Mouse (Mus musculus) forebrain, postnatal 0 days (tissue): ENCODE results near the gene Pcsk2. TPM values are rescaled to one million over a fixed set of nuclear protein-coding genes. Genes with fewer than 3 reads are reported as not detected.
A peak's percentile ranks its signal among the peaks of the same experiment; 100 is the strongest.

Source experiments
- ATAC-seq: fragments of 200-750 bp; cut with Nextera tagmentation; 2 replicates; pipeline ENCODE4 v1.8.0; 2017; ENCODE audit warnings: mild to moderate bottlenecking, moderate library complexity
- DNase-seq: peaks from one replicate; pipeline ENCODE4 v3.0.0-alpha.2; 2015
- H3K27ac ChIP-seq: fragments of 300-500 bp; sonication (generic); 2 replicates; pipeline ENCODE4 v1.5.1; 2014; ENCODE audit warnings: low read depth, mild to moderate bottlenecking, antibody characterized with exemption, low read length, moderate library complexity, mixed read lengths
- H3K27me3 ChIP-seq: fragments of 300-500 bp; sonication (generic); 2 replicates; pipeline ENCODE4 v1.6.1; 2014; ENCODE audit warnings: mild to moderate bottlenecking, low read length, mixed read lengths; ENCODE audit not compliant: insufficient read depth
- H3K36me3 ChIP-seq: fragments of 300-500 bp; sonication (generic); 2 replicates; pipeline ENCODE4 v1.6.1; 2014; ENCODE audit warnings: mild to moderate bottlenecking, moderate library complexity; ENCODE audit not compliant: insufficient read depth
- H3K4me1 ChIP-seq: fragments of 300-500 bp; sonication (generic); 2 replicates; pipeline ENCODE4 v1.6.1; 2014; ENCODE audit warnings: antibody characterized with exemption; ENCODE audit not compliant: insufficient read depth
- H3K4me2 ChIP-seq: fragments of 300-500 bp; sonication (generic); 2 replicates; pipeline ENCODE4 v1.6.1; 2014; ENCODE audit warnings: low read depth, mild to moderate bottlenecking, moderate library complexity
- H3K4me3 ChIP-seq: fragments of 300-500 bp; sonication (generic); 2 replicates; pipeline ENCODE4 v1.5.1; 2014; ENCODE audit warnings: low read depth, low read length, mixed read lengths
- H3K9ac ChIP-seq: fragments of 300-500 bp; sonication (generic); 2 replicates; pipeline ENCODE4 v1.6.1; 2014; ENCODE audit warnings: mild to moderate bottlenecking
- H3K9me3 ChIP-seq: fragments of 300-500 bp; sonication (generic); 2 replicates; pipeline ENCODE4 v1.6.1; 2016; ENCODE audit warnings: low read length
- CTCF ChIP-seq: sonication (generic); IDR thresholded peaks from 2 replicates; pipeline ENCODE4 v1.5.1; 2016; ENCODE audit warnings: antibody characterized with exemption, control low read depth, low read depth
- WGBS: fragments of 180-500 bp; shearing (Covaris S2); extraction: QIAGEN DNeasy Blood & Tissue Kit; methylation state at CpG from one replicate; pipeline ENCODE4 v1.1.7; 2014; 5-methylcytosine and 5-hydroxymethylcytosine counted together
- polyA plus RNA-seq: library from polyadenylated mRNA; unstranded; fragments of >200 nt; fragmentation: Nextera tagmentation; extraction: Ambion mirVana; gene quantifications from 2 replicates; pipeline ENCODE4 v1.2.1, GENCODE M21; 2015
- total RNA-seq: library from RNA; depleted of rRNA; stranded (reverse); fragments of >200 nt; gene quantifications from 2 replicates; pipeline ENCODE4 v1.2.3, GENCODE M21; 2014

The Pcsk2 gene
- total and polyA plus RNA-seq, 2 experiments from 2014 or later: 25.7 to 41.3 TPM

DNA sequence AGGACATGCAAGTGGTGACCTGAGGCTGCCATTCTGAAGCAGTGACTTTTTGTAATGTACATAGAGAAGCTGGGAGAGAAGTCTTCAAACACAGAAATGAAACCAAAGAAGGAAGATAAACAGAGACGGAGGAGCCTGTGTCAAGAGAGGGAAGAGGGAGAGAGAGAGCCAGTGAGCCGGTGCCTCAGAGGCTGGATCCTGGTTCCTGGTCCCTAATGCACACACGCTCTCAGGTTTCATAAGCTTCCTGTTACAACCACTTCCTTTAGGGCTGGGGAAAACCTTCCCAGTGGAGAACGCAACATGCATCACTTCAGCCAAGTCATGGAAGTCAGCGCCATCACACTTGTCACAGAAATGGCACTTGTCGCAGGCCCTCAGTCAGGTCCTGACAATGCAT, 288.1 kb downstream of the Pcsk2 start:
- no peak overlapping the region for H3K9ac ChIP-seq

GRCm38 (mm10) chr2:143835820-143836219, 289.9 kb downstream of the Pcsk2 start:
- Histone ChIP-seq H3K9ac (no peak overlapping the region), H3K36me3 (no peaks in the 10 kb centered on the region), H3K4me1 (no peaks in the 10 kb centered on the region), H3K27ac (no peak overlapping the region), H3K4me3 (no peak overlapping the region), H3K4me2 (no peak overlapping the region), H3K27me3 (no peaks in the 10 kb centered on the region), H3K9me3 (no peaks in the 10 kb centered on the region)
- ATAC-seq: no peak
- 87% methylated on average over 7 of the region's 7 CpGs for WGBS
- no peak for TF ChIP-seq CTCF
- no peak for DNase-seq

More for the DNA sequence above, 288.1 kb downstream of the Pcsk2 start:
- Histone ChIP-seq H3K4me3 (no peak overlapping the region), H3K36me3 (no peaks in the 10 kb centered on the region), H3K27ac (no peak overlapping the region), H3K4me2 (no peak overlapping the region), H3K9me3 (no peaks in the 10 kb centered on the region), H3K4me1 (no peaks in the 10 kb centered on the region), H3K27me3 (no peaks in the 10 kb centered on the region)
- DNase-seq: no peak
- no peak for TF ChIP-seq CTCF
- WGBS: 80% methylated on average over 6 of the region's 6 CpGs
- ATAC-seq: no peak

DNA sequence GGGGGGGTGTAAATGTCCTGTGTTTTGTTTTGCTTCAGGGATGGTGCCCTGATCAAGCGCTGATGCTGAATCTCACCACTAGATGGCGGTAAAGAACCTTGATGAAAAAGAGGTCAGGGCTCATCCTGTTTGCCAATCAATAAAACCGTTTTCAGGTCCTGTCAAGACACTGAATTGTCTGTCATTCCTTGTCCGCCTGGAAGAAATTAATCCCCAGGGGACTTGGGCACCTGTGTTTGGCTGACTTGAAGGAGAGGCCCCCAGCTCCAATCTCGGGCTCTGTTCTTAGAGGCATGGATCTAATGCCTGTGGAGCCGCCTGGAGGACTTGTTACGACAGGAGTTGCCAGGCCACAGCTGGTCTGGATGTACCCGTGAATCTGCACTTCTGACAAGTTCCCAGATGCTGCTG, 291.3 kb downstream of the Pcsk2 start:
- WGBS: under 1% methylated on average over 8 of the region's 8 CpGs
- Histone ChIP-seq H3K4me1 (no peaks in the 10 kb centered on the region), H3K27me3 (no peaks in the 10 kb centered on the region), H3K4me3 (peak overlapping the region; percentile 18; the same call in 1 of the 2 replicates), H3K4me2 (peak overlapping the region; percentile 47), H3K9me3 (no peaks in the 10 kb centered on the region), H3K9ac (0 out of 2 replicates have a peak overlapping the region, but pooled peaks have one; percentile 33), H3K27ac (no peak overlapping the region), H3K36me3 (no peaks in the 10 kb centered on the region)
- DNase-seq (peak; percentile 88), ATAC-seq (peak; percentile 71)
- peak; percentile 86 for TF ChIP-seq CTCF

GRCm38 (mm10) chr2:143838698-143839097, 292.7 kb downstream of the Pcsk2 start:
- no peak for ATAC-seq
- DNase-seq: no peak
- H3K9me3 ChIP-seq: no peaks in the 10 kb centered on the region
- H3K9ac ChIP-seq: no peak overlapping the region
- H3K27ac ChIP-seq: no peak overlapping the region
- no peaks in the 10 kb centered on the region for H3K27me3 ChIP-seq
- no peaks in the 10 kb centered on the region for H3K4me1 ChIP-seq
- 69% methylated on average over 5 of the region's 5 CpGs for WGBS
- H3K36me3 ChIP-seq: no peaks in the 10 kb centered on the region
- TF ChIP-seq CTCF: peak; percentile 50
- H3K4me2 ChIP-seq: no peak overlapping the region
- H3K4me3 ChIP-seq: no peak overlapping the region

- Histone ChIP-seq H3K9me3 (no peaks in the 10 kb centered on the region), H3K4me3 (no peak overlapping the region), H3K4me2 (no peak overlapping the region), H3K27ac (no peak overlapping the region), H3K9ac (no peak overlapping the region), H3K36me3 (no peaks in the 10 kb centered on the region), H3K27me3 (no peaks in the 10 kb centered on the region), H3K4me1 (no peaks in the 10 kb centered on the region)
- no peak for TF ChIP-seq CTCF
- DNase-seq: no peak
- no peak for ATAC-seq
- WGBS: 96% methylated on average over 2 of the region's 2 CpGs
Measured at GRCm38 (mm10) chr2:143839458-143839857, 293.5 kb downstream of the Pcsk2 start.

- Histone ChIP-seq H3K9ac (no peak overlapping the region), H3K27me3 (no peaks in the 10 kb centered on the region), H3K27ac (no peak overlapping the region), H3K4me1 (no peaks in the 10 kb centered on the region), H3K4me3 (no peak overlapping the region), H3K9me3 (no peaks in the 10 kb centered on the region), H3K4me2 (no peak overlapping the region), H3K36me3 (no peaks in the 10 kb centered on the region)
- WGBS: 64% methylated on average over 6 of the region's 6 CpGs
- DNase-seq (peak; percentile 35), ATAC-seq (peak; percentile 60; the same call in 1 of the 2 replicates)
- TF ChIP-seq CTCF: no peak
Measured at GRCm38 (mm10) chr2:143840895-143841294, 294.9 kb downstream of the Pcsk2 start.

DNA sequence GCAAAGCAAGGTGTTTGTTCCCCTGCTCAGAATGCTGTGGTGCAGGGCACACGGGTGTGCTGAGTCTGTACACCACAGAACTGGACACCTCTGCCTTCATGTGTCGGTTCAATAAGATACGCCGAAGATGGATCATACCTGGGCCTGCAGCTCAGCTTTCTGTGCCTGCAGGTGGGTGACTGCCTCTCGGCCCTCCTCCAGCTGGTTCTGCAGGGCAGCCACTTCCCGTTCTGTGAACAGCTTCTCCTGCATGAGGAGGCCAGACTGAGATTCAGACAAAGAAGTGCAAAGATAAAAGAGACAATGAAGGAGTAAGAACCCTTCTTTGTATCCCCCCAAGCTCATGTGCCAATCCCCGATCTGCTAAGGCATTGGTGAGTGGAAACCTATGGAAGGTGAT, 295.6 kb downstream of the Pcsk2 start:
- 74% methylated on average over 7 of the region's 7 CpGs for WGBS
- Histone ChIP-seq H3K4me3 (no peak overlapping the region), H3K27ac (no peak overlapping the region), H3K4me2 (no peak overlapping the region), H3K9me3 (no peaks in the 10 kb centered on the region), H3K4me1 (no peaks in the 10 kb centered on the region), H3K27me3 (no peaks in the 10 kb centered on the region), H3K9ac (no peak overlapping the region), H3K36me3 (no peaks in the 10 kb centered on the region)
- TF ChIP-seq CTCF: no peak
- ATAC-seq (no peak), DNase-seq (no peak)
